Mouse (Mus musculus) granulocyte monocyte progenitor cell, adult 5-6 weeks (primary cell): ENCODE measurements at regions not wholly inside any gene's neighbourhood (a gene's known extent, or its start where the extent isn't known, plus 50 kb on each side); places are given as distances from the start of the nearest gene placed in this dataset.
"Not testable (repeated sequence)": the region's sequence is repeated elsewhere in the genome, so short reads cannot be mapped to it uniquely, and the experiment has no call there.

ENCODE experiments used
- ATAC-seq: replicated peaks from 2 replicates; pipeline ENCODE4 v1.8.0; 2016; ENCODE audit warnings: mild to moderate bottlenecking, moderate TSS enrichment, inconsistent platforms; ENCODE audit not compliant: poor library complexity, severe bottlenecking

GRCm38 (mm10) chr1:112486046-112486445 lies 621.3 kb upstream of the Dsel start:
- ATAC-seq: not testable (repeated sequence)

GRCm38 (mm10) chr1:112456047-112456446 lies 591.3 kb upstream of the Dsel start:
- ATAC-seq: peak; percentile 50

GRCm38 (mm10) chr1:112452390-112452789 lies 587.7 kb upstream of the Dsel start:
- ATAC-seq: no peak; the same call in 1 of the 2 replicates

- ATAC-seq: peak; percentile 97
Measured at GRCm38 (mm10) chr1:112451622-112452021, 586.9 kb upstream of the Dsel start.

- ATAC-seq: no peak
Measured at GRCm38 (mm10) chr1:112439109-112439508, 574.4 kb upstream of the Dsel start.

- ATAC-seq: 0 out of 2 replicates have a peak, but pooled peaks have one; percentile 7
Measured at GRCm38 (mm10) chr1:112416350-112417083, 551.8 kb upstream of the Dsel start.

GRCm38 (mm10) chr1:112388807-112389206 lies 524.1 kb upstream of the Dsel start:
- peak; percentile 52; the same call in 1 of the 2 replicates for ATAC-seq

GRCm38 (mm10) chr1:112384015-112384414 lies 519.3 kb upstream of the Dsel start:
- ATAC-seq: no peak

GRCm38 (mm10) chr1:112379651-112380264 lies 515.0 kb upstream of the Dsel start:
- ATAC-seq: peak; percentile 25; the same call in 1 of the 2 replicates

GRCm38 (mm10) chr1:112378660-112379059 lies 513.9 kb upstream of the Dsel start:
- ATAC-seq: peak; percentile 52

GRCm38 (mm10) chr1:112355816-112356215 lies 491.1 kb upstream of the Dsel start:
- no peak for ATAC-seq
